Mouse (Mus musculus): ENCODE results near the gene Nes.

Nes gene

GRCm38 (mm10) chr3:87951946-87952345 is 18.9 kb upstream of the Nes start:
- DNase-seq: no peak

GRCm38 (mm10) chr3:87952440-87952839 is 18.4 kb upstream of the Nes start:
- DNase-seq: no peak

- no peak for DNase-seq
Measured at GRCm38 (mm10) chr3:87958056-87958455, 12.8 kb upstream of the Nes start.

DNA sequence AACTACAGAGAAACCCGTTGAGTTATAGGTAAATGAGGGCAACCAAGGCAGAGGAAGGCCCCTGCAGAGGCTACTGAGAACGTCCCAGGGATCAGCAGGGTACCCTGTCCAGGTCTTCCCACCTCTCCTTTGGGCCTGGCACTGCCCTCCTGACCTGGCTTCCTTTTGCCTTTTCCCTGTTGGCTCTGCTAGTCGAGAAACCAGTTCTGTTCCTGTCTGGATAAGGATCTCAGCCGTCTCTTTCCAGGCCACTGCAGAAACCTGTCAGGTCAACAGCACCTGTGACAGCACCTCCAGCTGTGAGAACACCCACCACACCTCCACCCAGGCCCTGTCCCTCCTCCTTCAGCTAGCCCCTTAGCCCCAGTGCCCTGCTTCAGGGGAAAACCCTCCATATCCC is 12.4 kb upstream of the Nes start:
- no peak for DNase-seq

DNA sequence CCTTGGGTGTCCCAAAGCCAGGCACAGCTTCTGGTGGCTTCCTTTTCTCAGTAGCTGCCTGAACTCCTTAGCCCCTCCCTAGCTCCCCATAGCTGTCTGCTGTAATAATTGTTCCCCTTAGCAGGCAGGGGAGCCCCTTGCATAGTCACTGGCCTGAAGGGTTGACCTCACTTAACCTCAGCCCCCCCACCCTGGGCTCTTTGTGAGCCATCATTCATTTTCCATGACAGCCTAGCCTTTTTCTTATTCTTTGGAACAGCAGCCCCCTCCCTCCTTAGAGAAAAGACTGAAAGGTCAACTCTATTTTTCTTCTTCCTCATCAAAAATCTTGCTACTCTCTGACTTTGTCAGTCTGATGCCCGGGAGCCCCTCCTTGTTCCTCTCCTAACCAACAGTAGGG is 11.9 kb upstream of the Nes start:
- no peak for DNase-seq

- no peak for DNase-seq
Measured at GRCm38 (mm10) chr3:87959371-87959770, 11.5 kb upstream of the Nes start.

GRCm38 (mm10) chr3:87960191-87960585 is 10.7 kb upstream of the Nes start:
- DNase-seq: no peak

- peak; percentile 82 to 86 for DNase-seq
Measured at GRCm38 (mm10) chr3:87960586-87961191, 10.2 kb upstream of the Nes start.

DNA sequence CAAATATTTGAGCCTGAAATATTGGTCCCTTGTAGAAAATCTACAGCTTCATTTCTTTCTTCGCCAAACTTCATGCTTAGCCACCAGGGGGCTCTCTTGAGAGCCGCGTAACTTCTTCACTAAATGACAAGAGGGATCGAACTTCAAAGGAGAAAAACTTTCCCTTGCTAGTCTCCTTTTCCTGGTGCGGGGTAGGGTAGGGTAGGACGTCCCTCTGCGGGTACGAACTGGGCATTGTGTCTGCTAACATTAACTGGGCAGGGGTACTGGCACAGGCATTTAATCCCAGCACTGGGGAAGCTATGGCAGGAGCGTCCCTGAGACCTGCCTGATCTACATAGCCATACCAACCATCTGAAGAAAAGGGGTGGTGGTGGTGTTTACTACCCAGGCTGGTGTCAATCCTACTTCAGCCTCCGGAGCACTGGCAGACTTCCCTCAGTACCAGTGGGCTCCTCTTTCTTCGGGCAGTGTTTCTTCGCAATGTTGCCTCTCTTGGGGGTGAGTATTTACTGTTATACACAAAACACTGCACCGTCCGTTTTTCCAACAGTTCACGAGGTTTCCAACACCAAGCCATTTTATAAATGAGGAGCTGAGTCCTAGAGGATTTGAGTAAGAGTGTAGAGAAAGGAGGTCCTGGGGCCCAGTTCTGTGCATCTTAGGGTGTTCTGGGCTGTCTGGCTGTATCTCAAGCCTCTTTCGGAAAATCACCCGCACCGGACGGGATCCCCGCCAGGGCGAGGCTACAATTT is 517 bp upstream of the Nes start:
- peak; percentile 67 to 70 for DNase-seq

GRCm38 (mm10) chr3:87971489-87972202 is 768 bp downstream of the Nes start:
- DNase-seq: no peak

DNA sequence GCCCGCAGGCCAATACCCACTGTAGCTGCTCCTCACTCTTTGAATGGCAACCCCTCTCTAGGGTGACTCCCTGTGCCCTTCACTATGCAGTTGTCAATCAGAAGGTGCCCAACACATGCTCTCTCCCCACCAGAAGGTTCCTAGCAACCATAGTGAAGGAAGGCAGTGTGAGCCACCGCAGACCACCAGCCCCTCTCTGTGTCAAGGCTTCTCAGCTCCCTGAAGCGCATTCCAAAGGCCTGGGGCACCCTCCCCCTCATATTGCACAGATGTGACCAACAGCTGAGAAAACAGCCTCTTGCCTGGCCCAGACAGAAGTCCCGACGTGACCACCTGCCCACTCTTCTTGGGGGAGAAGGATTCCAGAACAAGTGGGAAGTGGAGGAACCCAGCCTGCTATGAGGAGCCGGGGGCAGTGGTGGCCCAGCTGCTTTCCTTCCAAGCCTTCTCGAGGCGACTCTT is 1.4 kb downstream of the Nes start:
- DNase-seq: no peak

GRCm38 (mm10) chr3:87972776-87973175 is 1.9 kb downstream of the Nes start:
- no peak for DNase-seq

DNA sequence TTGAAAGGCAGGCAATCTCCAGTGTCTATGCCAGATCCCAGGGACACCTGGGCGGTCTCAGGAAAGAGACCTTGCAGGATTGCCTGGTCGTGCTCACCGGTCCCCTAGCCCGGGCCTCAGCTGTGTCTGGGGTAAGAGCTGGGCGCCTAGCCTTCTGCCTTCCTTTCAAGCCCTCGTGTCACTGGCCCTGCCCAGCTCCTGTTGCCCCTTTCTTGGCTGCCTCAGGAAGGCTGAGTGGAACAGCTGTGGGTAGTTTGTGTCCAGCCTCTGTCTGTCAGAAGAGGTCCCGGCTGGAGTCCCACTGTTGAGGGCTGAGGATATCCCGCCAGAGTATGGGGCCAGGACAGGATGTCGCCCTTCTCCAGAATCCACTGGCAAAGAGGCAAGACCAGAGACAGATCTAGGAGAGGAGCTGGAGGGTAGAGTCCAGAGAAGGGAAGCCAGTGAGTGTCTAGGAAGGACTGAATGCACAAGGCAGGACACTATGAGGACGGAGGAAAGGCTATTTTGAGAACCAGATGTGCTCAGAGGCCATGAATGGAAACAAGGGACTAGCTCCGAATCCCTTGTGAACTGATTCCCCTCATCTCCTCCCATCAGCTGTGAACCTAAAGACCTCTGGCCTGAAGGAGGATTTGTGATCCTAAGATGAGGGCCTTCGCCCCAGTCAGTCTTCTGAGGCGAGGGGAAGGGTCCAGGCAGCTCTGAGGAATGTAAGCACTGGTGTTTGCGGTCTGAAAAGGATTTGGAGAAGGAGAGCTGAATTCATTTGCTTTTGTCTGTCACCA is 2.9 kb downstream of the Nes start:
- no peak for DNase-seq

GRCm38 (mm10) chr3:87974381-87974987 is 3.6 kb downstream of the Nes start:
- no peak for DNase-seq

DNA sequence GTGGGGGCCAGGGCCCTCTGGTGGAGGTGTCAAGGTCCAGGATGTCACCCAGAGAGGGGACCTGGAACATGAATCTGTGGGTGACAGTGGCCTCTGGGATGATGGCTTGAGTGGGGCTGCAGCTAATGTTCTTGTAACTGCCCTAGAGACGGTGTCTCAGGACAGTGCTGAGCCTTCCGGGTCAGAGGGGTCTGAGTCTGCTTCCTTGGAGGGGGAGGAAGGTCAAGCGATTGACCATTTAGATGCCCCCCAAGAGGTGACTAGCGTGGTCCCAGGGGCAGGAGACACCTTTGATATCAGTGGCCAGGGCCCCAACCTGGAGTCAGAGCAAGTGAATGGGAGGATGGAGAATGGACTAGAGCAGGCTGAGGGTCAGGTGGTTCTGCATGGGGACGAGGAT is 8.6 kb downstream of the Nes start:
- DNase-seq: no peak

- no peak for DNase-seq
Measured at GRCm38 (mm10) chr3:87980085-87980484, 9.2 kb downstream of the Nes start.

- DNase-seq: no peak
Measured at GRCm38 (mm10) chr3:87980728-87981127, 9.8 kb downstream of the Nes start.

- no peak for DNase-seq
Measured at GRCm38 (mm10) chr3:87981214-87981760, 10.4 kb downstream of the Nes start.

DNA sequence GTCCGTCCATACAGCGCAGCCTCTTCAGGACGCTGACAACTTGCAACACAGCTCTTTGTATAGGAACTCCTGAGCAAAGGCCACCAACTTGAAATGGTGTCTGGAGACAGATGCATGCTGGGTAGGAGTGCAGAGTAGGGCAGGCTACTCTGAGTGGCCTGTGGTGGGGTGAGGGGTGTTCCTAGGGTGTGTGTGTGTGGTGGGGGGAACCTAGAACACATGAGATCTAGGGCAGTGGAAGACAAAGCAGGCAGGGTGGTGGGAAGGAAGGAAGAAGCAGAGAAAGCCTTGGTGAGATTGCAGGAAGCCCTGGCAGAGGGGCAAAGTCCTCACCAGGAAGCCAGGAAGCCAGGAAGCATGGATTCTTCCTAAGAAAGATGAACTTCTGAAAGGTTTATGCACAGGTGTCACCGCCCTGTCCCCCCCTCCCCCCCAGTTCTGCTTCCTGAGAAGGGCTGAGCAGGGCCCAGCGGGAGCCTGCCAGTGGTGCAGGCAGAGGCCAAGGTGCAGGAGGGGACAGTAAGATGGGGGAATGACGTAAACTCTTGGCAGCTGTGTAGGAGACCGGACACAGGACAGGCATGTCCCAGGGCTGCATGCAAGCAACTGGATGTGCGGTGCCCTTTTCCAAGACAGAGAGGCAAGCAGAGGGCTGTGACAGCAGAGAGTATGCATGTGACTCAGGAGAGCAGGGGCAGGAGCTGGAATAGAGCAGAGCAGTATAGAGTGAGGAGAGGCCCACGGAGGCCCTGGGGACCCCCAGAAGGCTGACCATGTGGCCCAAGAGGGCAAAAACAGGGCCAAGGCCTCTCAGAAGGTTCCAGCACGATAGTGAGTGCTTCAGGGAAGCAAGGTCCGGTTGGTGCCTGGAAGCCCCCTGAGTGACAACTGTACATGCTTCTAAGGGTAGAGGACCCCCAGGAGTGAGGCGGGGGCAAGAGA is 11.3 kb downstream of the Nes start:
- no peak for DNase-seq

DNA sequence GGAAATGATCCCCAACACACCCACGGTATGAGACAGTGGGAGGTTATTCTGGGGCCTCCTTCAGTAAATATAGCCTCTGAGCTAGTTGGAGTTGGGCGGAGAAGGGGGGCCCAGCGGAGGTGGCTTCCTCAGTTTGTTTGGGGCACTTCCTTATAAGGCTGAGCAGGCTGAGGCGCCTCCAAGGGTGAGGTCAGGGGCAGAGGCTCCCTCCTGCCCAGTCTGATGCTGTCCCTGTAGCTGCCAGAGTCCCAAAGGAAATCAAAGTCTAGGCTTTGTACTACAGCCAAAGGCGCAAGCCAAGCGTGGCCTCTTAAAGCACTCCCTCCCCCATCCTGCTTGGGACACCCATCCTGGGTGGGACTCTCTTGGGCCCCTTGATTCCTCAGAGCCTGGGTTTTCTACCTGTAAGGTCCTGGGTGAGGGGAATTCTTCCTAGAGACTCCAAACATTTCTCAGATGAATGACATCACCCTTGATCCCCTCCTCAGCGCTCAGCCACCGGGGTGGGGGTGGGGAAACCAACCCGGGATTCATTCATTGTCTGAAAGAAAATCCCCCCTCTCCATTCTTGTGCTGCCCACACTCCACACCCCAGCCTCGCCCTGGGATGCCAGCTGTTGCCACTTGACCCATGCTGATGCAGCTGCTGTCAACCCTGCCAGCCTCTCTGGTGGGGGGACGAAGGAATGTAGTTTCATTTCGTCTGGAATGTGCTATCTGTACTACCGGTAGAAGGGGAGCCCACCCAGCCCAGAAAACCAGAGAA is 12.1 kb downstream of the Nes start:
- DNase-seq: no peak

Measured in cerebellum, postnatal 14 days (tissue).